Mouse (Mus musculus) adrenal gland, adult 8-10 months (tissue): ENCODE results near the gene Mtap. TPM values are rescaled to one million over a fixed set of nuclear protein-coding genes. Genes with fewer than 3 reads are reported as not detected.

Source experiments
- DNase-seq: peaks from one replicate; pipeline ENCODE4 v3.0.0; 2022
- total RNA-seq, 4 experiments: library from RNA; stranded (reverse); gene quantifications; 2 replicates each; pipeline ENCODE4 v1.2.4; 2022

The Mtap gene
- total RNA-seq: 10 to 100 TPM; 33.3 to 51.7 (median 42.4) TPM

DNA sequence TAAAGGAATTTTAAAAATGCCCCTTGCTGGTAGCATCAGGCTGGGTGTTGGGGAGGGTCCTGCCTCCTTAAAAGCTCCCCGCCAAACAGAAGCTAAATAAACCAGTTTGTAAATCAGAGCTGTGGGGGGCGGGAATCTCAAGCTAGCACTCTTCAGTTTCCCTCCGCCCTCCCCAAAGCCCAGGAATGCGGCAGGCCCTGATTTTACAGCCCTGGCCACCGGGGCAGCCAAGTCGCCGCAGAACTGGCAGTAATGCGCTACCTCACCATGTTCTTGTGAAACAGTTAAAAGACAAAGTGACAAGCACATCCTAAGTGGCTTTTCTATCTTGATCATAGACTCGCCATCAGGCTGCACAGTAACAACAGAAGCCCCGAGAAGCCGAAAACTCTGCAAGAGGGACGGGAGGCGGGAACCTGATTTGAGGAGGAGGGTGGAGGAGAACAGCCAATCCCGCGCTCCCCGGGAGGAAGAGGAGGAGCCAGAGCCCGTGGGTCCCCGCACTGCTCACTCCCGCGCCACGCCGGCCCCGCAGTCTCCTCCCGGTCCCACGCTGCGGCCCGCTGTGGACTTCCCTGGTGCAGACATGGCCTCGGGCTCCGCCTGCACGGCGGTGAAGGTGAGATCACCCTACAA lies at the start of gene Mtap:
Mtap (plus strand) TSS at position 217 of the 636 bp plus-strand sequence.
- peak; percentile 81 for DNase-seq

DNA sequence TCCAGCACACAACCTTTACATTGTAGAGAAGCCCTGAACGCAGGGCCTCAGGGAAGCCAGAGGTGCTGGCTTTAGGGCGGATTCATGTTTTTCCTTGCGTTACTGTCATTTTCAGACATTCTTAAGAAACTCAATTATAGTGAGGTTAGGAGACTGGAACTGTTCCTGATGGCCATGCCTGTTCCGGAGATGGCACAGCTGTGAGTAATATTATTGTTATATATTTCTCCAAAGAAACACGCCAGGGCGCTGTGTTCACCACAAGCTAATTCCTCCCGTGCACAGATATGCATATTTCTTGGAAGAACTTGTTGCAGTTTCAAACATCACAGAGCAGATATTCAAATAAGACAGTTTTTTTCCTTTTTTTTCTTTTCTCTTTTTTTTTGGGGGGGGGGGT lies 47.8 kb upstream of the Mtap start:
- no peak for DNase-seq

DNA sequence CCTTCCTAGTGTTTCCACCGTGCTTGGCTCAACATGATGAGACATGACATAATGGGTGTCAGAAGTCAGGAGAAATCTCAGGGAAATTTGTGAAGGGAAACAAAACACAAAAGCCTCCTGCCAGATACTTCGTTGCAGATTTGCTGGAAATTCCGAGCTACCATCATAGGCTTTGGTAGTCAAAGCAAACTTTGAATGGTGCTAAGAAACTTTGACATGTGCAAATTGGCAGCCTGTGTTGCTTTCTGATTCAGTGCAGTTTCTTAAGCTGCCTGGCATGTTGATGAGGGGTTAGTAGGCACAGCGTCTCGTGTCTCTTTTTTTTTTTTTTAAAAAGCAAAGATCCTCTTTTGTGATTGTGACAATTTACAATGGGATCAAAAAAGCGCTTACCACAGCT lies 46.7 kb upstream of the Mtap start:
- DNase-seq: no peak

DNA sequence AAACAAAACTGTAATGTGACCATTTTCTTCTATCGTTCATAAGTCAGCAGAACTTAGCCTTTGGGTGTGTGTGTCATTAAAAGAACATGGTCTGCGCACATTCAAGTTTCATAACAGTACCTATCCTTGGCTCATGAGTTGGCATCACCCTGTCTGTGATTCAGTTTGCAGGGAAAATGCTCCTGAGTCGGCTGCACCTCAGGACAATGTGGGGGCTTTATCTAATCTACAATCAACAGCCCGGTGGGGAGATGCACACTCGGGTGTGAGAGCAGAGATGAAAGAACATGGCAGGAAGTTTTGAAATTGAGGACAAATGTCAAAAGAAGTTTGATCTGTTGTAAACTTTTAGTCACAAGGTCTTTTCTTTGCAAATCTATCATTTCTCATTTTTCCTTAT lies 44.8 kb upstream of the Mtap start:
- no peak for DNase-seq

DNA sequence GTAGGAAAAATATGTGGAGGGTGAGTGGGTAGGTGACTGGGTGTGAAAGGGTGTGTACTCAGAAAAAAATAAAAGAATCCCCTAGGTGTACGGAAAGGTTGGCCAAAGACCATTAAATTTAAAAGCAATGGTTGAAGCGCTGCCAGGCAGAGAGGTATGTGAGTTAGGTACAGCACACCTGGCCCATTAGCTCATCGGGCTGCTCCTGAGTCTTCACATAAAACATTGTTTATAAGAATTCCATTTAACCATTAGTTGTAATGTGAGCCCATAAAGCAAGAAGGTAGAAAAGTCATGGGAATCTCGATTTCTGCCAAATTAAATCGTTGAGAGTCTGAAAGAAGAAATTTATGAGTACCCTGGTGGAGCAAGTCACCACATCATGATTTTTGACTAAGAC lies 42.1 kb upstream of the Mtap start:
- DNase-seq: no peak

DNA sequence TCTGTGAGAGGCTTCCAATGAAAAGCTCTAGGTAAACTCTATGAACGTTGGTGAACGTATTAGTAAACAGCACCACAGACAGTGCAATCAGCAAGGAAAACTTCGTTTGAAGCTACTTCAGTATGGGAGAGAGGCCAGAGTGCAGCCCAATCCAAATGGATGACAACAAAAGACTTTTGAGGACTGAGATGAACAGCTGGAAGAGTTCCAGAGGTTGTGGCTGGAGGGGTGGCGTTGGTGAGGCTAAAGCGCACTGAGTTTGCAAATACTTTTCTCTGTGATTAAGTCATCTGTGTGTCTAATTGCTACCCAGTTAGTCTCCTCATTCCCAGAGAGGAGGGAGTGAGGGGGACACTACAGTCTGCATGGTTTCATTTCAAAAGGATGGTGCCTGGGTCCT lies 38.7 kb upstream of the Mtap start:
- DNase-seq: no peak

DNA sequence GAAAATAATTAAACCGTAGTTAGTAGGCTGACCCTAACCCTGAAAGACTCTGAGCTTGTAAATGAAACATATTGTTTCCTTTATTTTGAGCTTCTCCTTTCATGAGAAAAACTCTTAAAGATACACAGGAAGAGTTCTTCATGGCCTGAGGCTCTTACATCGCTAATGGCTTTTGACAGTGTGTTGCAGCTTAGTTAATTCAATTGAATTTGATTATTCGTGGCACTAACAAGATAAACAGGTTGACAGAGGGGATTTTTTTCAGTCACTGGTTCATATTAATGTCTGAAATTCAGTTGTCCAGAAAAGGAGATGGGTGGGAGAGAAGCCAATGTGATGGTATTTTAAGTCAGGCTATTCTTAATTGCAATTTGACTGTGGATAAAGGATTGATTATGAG lies 35.6 kb upstream of the Mtap start:
- no peak for DNase-seq

DNA sequence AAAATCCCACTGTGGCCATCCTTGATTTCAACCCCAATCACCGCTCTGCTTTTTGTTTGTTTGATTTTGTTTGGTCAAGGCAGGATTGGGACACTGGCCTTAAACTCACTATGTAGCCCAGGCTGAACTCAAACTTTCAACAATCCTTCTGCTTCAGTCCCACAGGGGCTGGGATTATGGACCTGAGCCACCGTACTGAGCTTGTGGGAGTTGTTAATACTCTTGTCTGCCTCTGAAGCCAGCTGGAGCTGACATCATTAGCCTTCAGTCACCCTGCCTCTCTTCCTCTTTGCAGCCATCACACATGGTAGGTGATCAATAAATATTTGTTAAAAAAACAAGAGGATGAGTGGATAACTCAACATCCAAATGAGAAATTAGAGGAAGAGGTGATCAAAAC lies 34.6 kb upstream of the Mtap start:
- DNase-seq: no peak

DNA sequence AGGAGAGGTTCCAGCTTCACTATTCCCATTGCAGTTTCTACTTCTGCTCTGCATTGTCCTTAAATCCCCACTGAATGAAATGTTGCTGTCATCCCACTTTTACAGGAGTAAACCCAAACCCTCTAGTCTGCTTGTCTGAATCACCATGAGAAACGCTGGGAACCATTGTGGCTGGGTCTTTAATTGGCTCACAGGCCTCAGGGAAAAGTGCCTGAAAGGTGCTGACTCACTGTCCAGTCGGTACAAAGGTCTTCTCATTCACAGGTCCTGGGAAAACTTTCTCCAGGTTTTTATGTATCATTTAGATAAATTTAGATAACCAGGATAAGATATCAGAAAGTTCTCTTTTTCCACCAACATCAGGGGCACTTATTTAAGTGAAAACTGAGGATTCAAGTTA lies 31.4 kb upstream of the Mtap start:
- DNase-seq: no peak

DNA sequence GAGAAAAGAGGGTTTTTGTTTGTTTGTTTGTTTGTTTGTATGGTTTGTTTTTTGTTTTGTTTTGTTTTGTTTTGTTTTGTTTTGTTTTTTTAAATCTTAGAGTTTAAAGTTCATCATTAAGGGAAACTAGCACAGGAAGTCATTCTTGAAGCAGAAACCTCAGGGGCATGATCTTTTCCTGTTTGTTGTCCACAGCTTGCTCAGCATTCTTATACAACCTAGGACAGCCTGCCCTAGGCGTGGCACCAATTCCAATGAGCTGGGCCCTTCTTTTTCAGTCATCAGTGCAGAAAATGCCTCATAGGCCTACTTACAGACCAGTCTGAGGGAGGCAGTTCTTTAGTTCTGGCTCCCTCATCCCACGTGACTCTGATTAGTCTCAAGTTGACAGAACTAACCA lies 30.4 kb upstream of the Mtap start:
- DNase-seq: no peak

DNA sequence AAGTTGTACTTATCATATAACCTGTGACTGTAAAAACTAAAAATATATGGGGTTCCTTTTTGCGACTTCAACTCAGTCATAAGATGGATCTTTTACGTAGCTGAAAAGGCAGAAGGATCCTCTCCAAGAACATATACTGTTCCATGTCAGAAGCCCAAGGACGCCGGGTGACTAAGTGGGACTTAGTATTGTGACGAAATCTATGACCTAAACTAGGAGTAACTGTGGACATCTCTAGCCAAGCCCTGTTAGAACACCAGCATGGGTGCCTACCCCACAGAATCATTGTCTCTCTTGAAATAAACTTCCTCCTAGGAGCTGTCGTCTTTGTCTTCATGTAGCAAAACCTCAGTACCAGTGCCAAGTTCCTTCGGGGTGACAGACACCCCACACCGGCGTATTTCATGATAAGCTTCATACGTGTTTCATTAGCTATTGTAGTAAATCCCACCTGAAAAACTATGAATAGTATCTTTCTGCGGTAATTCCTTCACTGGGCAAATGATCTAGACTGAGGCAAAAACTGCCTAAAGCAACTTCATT lies 24.7 kb upstream of the Mtap start:
- no peak for DNase-seq

DNA sequence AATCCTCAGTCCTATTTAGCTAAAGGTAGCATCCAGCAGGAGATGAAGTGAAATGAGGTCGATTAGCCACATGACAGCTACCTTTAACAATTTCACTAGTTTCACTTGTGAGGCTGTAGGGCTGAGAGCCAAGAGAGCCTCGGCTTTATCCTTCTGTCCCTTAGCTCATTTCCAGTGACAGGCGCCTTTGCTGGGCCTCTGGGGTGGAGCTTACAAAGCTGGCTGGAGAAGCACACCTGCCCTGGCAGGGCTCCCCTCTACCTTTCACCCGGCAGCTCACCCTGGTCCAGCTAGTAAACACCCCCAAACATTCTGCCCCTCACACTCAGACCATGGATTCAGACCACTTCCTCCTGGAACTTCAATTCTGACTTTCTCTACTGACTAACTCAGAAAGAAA lies 24.1 kb upstream of the Mtap start:
- DNase-seq: no peak

DNA sequence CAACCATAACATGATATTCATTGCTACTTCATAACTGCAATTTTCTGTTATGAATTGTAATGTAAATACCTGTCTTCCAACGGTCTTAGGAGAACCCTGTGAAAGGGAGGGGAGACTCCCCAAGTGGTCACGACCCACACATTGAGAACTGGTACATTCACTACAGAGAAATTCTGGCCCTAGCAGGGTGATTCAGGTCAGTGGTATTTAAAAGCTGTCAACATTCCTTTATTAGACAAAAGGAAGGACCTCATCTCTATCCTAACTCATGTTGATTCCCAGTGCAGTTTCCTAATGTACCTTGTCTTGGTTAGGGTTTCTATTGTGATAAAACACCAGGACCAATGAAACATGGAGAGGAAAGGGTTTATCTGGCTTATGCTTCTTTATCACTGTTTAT lies 20.9 kb upstream of the Mtap start:
- no peak for DNase-seq

DNA sequence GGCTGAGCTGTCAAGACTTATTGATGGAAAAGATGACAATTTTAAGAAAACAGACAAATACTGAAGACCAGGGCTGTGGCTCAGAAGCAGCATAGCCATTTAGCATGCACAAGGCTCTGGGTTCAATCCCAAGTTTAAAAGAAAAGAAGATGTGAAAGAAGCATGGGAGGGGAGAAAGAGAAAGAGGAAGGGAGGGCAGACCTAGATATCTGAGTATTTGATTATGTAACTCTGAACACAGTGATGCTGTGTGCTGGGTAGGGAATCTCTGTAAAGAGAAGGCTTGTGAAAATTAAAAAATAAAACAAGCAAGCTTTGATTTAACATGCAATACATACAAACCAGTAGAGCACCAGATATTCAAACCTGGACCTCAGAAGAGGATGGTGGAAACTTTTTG lies 17.0 kb upstream of the Mtap start:
- no peak for DNase-seq

DNA sequence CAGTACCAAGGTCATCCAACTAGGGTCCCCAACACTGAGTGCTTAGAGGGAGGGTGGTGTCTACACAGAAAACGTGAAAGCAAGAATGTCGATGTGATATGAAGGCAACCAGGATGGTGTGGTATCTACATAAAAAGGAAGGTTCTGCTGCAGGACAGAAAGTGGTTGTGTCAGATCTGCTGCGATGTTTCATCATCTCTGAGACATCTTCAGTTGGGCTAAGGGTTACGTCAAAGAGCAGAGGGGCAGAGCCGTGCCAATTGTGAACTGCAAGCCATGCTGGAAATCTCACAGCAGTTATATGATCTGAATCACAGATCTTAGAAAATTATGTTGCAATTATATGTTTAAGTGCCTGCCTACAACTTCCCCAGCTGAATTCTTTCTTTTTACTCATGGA lies 16.6 kb upstream of the Mtap start:
- no peak for DNase-seq

DNA sequence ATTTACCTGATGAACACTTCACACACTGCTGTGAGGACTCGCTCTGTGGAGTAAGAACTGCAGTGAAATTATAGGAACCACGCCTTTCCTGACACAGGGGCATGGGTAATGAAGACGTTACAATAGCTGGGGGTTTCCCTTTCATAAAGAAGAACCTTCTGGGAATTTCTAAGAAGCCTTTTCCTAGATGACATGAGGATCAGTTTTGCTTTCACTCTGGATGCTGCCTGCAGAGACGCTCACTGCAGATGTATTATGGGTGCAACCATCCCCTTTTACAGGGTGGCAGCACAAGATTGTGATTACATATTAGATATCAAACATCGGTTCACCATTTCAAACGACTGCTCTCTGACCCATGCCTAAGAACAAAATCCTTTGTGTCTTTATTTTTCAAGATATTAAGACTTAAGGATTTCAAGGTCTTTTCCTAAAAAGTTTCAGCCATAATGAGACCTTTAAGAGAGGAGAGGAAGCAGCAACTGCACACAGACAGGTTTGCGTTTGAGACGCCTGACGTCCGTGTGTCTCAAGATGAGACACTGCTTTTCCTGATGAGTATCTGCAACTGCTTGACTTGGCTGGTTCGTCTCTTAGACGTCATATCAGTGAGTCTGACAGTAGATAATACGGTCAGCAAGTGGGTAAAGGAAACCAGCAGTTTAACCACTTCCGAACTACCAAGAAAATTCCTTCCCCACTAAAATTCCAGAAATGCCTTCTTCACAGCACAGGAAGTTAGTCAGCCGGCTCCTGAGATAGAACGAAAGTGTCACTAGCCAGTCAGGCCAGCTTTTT lies 13.3 kb upstream of the Mtap start:
- DNase-seq: no peak

DNA sequence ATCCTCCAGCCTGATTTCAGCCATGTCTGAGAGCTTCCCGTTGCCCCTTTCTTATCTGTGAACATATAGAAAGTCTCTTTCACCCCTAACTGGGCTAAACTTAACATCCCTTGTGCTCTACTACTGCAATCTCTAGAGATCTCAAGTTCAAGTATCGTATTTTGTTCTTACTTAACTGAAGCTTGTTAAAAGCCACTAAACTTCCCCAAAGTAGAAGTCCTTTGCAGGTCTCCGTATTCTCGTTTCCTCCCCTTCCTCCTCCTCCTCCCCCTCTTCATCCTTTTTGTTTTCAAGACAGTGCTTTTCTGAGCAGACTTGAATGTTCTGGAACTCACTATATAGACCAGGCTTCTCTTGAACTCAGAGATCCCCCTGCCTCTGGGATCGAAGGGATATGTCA lies 9.2 kb upstream of the Mtap start:
- DNase-seq: no peak

DNA sequence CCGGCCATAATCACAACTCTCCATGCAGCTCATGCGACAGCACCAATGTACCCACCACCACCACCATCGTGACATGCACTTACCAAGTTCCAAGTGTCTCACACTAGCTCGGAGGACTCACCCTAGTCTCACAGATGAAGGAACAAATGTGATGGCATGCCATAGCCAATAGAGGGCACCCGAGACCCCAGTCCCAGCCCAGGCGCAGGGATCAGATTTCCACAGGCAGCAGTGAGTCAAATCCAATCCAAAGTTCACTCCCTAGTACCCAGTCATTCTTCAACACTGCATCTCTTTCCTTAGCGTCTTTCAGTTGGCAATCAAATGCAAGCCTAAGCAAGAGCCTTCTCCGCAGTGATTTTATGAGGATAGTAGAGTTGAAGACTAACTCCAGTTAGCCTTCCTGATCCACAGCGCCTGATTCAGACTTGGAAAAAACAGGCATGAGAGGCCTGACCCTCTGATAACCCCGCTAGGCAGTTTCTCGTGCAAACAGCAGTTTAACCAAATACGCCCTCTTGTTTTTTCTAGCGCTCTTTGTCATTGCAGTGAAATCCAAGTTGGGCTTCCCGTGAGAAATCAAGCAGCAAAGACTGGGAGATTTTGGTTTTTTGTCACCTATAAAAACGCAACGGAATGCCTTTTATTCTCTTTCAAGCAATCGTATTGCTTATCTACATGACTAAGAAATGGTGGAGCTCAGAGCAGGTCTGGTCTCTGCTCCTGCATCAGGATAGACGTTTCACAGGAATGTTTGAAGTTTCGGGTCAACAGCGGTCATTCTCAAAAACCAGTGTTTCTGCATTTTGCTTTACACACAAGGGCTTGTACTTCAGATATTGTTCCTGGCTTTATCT lies 8.6 kb upstream of the Mtap start:
- no peak for DNase-seq

DNA sequence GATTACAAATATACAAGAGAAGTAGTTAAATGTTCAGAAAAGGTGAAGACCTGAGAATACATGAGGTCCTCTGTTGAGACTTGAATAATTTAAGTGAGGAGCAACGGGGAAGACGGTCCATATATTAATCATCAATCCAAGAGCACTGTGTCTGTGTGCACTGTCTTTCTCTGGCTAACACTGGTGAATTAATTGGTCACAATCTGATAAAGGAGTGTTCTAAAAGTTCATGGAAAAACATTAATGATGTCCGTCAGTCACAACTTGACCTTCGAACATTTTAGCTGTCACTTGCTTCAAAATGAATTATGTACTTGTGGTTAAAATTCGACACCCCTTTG lies 8.0 kb upstream of the Mtap start:
- no peak for DNase-seq

DNA sequence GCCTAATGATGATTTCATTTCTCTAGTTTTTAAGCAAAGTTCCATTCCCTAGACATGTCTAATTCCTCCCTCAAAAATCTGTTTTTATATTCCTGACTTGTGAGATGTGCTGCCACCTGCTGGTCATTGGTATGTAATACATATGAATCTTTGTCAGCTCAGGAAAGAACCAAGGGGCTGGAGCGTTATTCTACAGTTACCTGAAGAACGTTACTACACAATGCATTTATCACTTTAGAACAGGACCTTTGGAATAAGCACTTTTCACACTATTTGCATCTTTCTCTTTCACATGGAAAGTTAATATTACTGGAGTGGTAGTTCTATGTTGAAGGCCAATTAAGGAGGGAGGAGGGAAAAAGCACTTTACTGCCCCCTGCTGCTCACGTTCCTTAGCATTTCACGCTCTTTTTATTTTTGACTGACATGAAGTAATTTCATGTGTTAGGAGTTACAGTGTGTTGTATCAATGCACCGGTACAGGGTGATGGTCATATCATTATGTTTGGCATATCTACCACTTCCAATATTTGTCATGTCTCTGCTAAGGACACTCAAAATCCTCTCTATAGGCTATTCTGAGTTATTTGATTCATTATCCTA lies 7.5 kb upstream of the Mtap start:
- no peak for DNase-seq

DNA sequence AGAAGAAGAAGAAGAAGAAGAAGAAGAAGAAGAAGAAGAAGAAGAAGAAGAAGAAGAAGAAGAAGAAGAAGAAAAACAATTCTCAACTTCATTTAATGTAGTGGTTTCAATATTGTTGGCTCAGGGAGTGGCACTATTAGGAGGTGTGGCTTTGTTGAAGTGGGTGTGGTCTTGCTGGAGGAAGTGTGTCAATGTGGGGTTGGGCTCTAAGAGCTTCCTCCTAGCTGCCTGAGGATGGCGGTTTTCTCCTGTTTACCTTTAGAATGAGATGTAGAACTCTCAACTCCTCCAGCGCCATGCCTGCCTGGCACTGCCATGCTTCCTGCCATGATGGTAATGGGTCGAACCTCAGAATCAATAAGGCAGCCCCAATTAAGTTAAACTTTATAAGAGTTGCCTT lies 5.1 kb upstream of the Mtap start:
- no peak for DNase-seq

DNA sequence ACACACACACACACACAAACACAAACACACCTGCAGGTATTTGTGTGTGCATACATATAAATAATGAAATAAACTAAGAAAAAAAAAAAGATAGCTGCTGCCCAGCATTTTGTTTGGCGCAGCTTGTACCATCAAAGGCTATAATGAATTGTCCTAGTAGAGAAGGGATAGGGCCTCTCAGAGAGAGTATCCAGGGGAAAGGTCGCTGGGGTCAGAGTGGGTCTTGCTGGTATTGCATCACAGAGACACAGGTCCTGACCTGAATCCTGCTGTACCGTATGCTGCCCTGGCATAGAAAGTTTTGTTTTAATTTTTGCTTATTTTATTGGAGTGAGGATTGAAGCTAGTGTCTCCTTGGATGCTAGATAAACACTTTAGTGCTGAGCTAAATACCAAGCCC lies 566 bp upstream of the Mtap start:
- no peak for DNase-seq
